Mouse (Mus musculus) G1E (cell line): ENCODE measurements around the gene Tnpo3.

Source experiments
- CTCF ChIP-seq: IDR thresholded peaks from 2 replicates; pipeline ENCODE4 v1.5.1; 2012; ENCODE audit warnings: low read depth, low read length, inconsistent platforms, mixed read lengths
- GATA1 ChIP-seq: IDR thresholded peaks from 2 replicates; pipeline ENCODE4 v1.6.1; 2012; ENCODE audit warnings: borderline replicate concordance, low read length, inconsistent platforms, mixed read lengths
- GATA2 ChIP-seq: IDR thresholded peaks from 2 replicates; pipeline ENCODE4 v1.6.1; 2012; ENCODE audit warnings: low read depth, low read length, inconsistent platforms, borderline replicate concordance
- POLR2AphosphoS5 ChIP-seq: IDR thresholded peaks from 2 replicates; pipeline ENCODE4 v1.6.1; 2012; ENCODE audit warnings: low read depth, low read length, inconsistent platforms; ENCODE audit not compliant: insufficient replicate concordance

GRCm38 (mm10) chr6:29547582-29547981 is 62.1 kb downstream of the Tnpo3 start:
- no peak for TF ChIP-seq CTCF
- TF ChIP-seq GATA1: no peak
- no peak for TF ChIP-seq POLR2AphosphoS5
- TF ChIP-seq GATA2: no peak
